Mouse (Mus musculus) testis, adult 2 months (tissue): ENCODE data around the gene Abi1. TPM values are rescaled to one million over a fixed set of nuclear protein-coding genes. Genes with fewer than 3 reads are reported as not detected.
A peak's percentile ranks its signal among the peaks of the same experiment; 100 is the strongest.

ENCODE experiments used
- H3K27ac ChIP-seq: fragments of 200-500 bp; 2 replicates; pipeline ENCODE4 v1.5.1; 2012; ENCODE audit warnings: low read depth, low read length; ENCODE audit not compliant: control insufficient read depth, insufficient read depth
- H3K27me3 ChIP-seq: fragments of 200-500 bp; 2 replicates; pipeline ENCODE4 v1.6.1; 2012; ENCODE audit warnings: mild to moderate bottlenecking, low read length, moderate library complexity; ENCODE audit not compliant: control insufficient read depth, insufficient read depth
- H3K36me3 ChIP-seq: fragments of 200-500 bp; 2 replicates; pipeline ENCODE4 v1.6.1; 2012; ENCODE audit warnings: mild to moderate bottlenecking, low read length; ENCODE audit not compliant: control insufficient read depth, insufficient read depth
- H3K4me1 ChIP-seq: fragments of 200-500 bp; 2 replicates; pipeline ENCODE4 v1.6.1; 2012; ENCODE audit warnings: low read length; ENCODE audit not compliant: control insufficient read depth, insufficient read depth
- H3K4me3 ChIP-seq: fragments of 200-500 bp; 2 replicates; pipeline ENCODE4 v1.5.1; 2012; ENCODE audit warnings: low read depth, mild to moderate bottlenecking, low read length, moderate library complexity, mixed read lengths; ENCODE audit not compliant: control insufficient read depth
- CTCF ChIP-seq: fragments of 200-500 bp; IDR thresholded peaks from 2 replicates; pipeline ENCODE4 v1.5.1; 2012; ENCODE audit warnings: low read depth, mild to moderate bottlenecking, inconsistent platforms, low read length, moderate library complexity; ENCODE audit not compliant: control insufficient read depth, insufficient read depth, insufficient replicate concordance
- POLR2A ChIP-seq: fragments of 200-500 bp; IDR thresholded peaks from 2 replicates; pipeline ENCODE4 v1.6.1; 2012; ENCODE audit warnings: low read depth, mild to moderate bottlenecking, inconsistent platforms, low read length, moderate library complexity; ENCODE audit not compliant: control insufficient read depth
- polyA plus RNA-seq: library from polyadenylated mRNA; depleted of rRNA; stranded (reverse); fragments of >200 nt; gene quantifications from 2 replicates; pipeline ENCODE4 v1.2.3, GENCODE M21; 2012

The Abi1 gene
- polyA plus RNA-seq, 1 experiment = 29.1 TPM

GRCm38 (mm10) chr2:23070491-23070890 lies 30.4 kb upstream of the Abi1 start:
- TF ChIP-seq POLR2A = no peak
- TF ChIP-seq CTCF = no peak
- H3K4me3 ChIP-seq = peak overlapping the region; percentile 5
- peaks cover 2% of the 10 kb centered on the region; the same call in 1 of the 2 replicates for H3K4me1 ChIP-seq
- H3K36me3 ChIP-seq = peaks cover 3% of the 10 kb centered on the region
- H3K27ac ChIP-seq = no peak overlapping the region
- no peaks in the 10 kb centered on the region for H3K27me3 ChIP-seq

DNA sequence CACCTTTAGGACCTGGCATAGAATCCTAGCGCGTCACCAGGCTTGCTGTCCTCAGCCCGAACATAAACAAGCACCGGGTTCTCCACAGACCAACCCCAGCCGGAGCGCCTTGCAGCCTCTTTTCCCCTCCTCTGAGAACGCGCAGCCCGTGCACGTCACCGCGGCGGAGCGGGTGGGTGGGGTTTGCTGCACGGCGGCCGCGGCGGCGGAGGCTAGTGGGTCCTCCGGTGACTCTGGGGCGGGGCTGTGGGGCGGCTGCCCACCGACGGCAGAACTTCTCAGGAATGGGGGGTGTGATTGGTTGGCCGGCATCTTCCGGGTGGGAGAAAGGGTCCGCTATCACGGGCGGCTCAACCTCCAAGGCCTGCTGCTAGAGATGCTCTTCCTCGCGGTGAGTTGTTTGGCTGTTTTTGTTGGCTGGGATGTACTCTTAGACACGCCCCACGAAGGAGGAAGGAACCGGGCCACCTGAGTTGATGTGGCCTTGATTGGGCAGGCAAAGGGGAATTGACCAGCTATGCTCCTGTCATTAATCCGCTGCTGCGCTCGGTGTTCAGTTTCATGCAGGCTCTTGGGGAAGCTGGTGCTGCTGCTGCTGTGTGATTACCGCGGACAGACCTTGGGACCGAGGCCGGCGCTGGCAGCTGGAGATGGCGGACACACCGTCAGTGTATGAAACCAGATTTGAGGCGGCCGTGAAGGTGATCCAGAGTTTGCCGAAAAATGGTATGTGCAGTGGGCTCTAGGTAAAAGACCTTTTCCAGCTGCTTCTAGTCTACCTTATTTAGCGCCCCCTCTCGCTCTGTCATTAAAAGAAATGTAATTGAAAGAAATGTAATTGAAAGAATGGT lies 29.1 kb upstream of the Abi1 start:
- H3K4me1 ChIP-seq = peaks cover 2% of the 10 kb centered on the region; the same call in 1 of the 2 replicates
- peak overlapping the region; percentile 100 for H3K27ac ChIP-seq
- H3K36me3 ChIP-seq = peaks cover 3% of the 10 kb centered on the region
- H3K27me3 ChIP-seq = no peaks in the 10 kb centered on the region
- peak overlapping the region; percentile 100 for H3K4me3 ChIP-seq
- TF ChIP-seq POLR2A (peak; percentile 90), CTCF (0 out of 2 replicates have a peak, but pooled peaks have one; percentile 5)

DNA sequence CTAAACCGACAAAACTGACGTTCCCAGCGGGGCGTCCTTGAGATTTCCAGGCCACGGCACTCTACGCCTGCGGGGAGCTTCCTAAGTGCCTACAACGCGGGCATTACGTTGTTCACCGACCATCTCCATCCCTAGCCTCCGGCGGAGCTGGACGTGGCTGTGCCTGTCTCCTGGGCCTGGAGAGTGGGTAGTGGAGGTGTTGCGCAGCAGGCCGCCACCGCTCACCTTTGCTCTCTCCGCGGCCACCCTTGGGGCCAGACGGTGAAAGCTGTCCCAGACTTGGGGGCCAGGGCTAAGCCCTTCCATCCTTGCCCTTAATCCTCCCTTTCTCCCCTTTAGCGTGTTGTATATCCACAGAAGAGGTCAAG lies 28.3 kb upstream of the Abi1 start:
- Histone ChIP-seq H3K4me1 (peaks cover 2% of the 10 kb centered on the region; the same call in 1 of the 2 replicates), H3K4me3 (peak overlapping the region; percentile 100), H3K27ac (peak overlapping the region; percentile 100), H3K36me3 (peaks cover 2% of the 10 kb centered on the region), H3K27me3 (no peaks in the 10 kb centered on the region)
- no peak for TF ChIP-seq CTCF
- no peak for TF ChIP-seq POLR2A

- Histone ChIP-seq H3K4me3 (peak within 1 kb of the TSS; percentile 100), H3K4me1 (peaks cover 2% of the 10 kb centered on the region; the same call in 1 of the 2 replicates), H3K36me3 (peaks cover 1% of the 10 kb centered on the region; the same call in 1 of the 2 replicates), H3K27me3 (no peaks in the 10 kb centered on the region), H3K27ac (peak within 1 kb of the TSS; percentile 100)
- TF ChIP-seq CTCF (no peak), POLR2A (peak; percentile 91)
Observed at GRCm38 (mm10) chr2:23067552-23068369, 27.7 kb upstream of the Abi1 start, which contains the start of gene Acbd5. Gene Acbd5 (plus strand): TSS chr2:23068167.

GRCm38 (mm10) chr2:23052523-23052922 lies 12.5 kb upstream of the Abi1 start:
- H3K27me3 ChIP-seq = no peaks in the 10 kb centered on the region
- no peaks in the 10 kb centered on the region for H3K36me3 ChIP-seq
- H3K4me1 ChIP-seq = no peaks in the 10 kb centered on the region
- no peak overlapping the region for H3K27ac ChIP-seq
- H3K4me3 ChIP-seq = no peak overlapping the region
- TF ChIP-seq POLR2A (no peak), CTCF (no peak)

DNA sequence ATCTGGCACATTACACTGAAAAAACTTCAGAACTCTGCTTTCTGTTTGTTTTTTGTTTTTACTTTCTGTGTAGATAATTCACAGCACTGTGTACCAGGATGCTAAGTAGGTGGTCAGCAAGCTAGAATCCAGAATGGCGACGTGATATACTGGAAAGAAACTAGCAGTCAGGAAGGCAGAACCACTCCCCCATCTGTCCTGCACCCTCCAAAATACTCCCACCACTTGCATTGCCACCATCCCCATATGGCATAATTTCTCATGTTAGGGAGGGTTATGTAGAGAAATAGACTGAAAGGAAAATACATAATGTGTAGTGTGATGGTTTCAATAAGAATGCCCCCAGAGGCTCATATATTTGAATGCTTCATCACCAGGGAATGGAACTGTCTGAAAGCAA lies 11.8 kb upstream of the Abi1 start:
- Histone ChIP-seq H3K27ac (no peak overlapping the region), H3K4me3 (no peak overlapping the region), H3K4me1 (no peaks in the 10 kb centered on the region), H3K36me3 (no peaks in the 10 kb centered on the region), H3K27me3 (no peaks in the 10 kb centered on the region)
- TF ChIP-seq CTCF (no peak), POLR2A (no peak)

DNA sequence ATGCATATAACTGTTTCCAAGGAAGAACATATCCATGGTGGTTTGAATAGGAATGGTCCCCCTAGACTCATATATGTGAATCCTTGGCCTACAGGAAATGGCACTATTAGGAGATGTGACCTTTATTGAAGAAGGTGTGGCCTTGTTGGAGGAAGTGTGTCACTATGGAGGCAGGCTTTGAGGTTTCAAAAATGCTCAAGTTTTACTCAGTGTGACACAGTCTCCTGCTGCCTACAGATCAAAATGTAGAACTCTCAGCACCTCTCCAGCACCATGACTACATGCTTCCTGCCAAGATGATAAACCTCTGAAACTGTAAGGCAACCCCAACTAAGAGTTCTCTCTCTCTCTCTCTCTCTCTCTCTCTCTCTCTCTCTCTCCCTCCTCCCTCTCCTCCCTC lies 8.0 kb upstream of the Abi1 start:
- Histone ChIP-seq H3K4me3 (no peak overlapping the region), H3K27ac (no peak overlapping the region), H3K4me1 (no peaks in the 10 kb centered on the region), H3K36me3 (no peaks in the 10 kb centered on the region), H3K27me3 (no peaks in the 10 kb centered on the region)
- TF ChIP-seq POLR2A = no peak
- no peak for TF ChIP-seq CTCF
